Comparison of ENCODE assay signal across 19 mouse cellular contexts in genomic region chr9:55117293-55118055, GRCm38 (mm10). TPM values are rescaled to one million over a fixed set of nuclear protein-coding genes. Genes with fewer than 3 reads are reported as not detected.
DNase-seq lines count a peak whose midpoint lies in the region; ATAC-seq lines count a peak whose summit lies in the region.
"Had no signal": no experiment of that assay in that cellular context is flagged by ENCODE, and none has a peak within 500 bp of the region (broad histone marks: within the 10 kb centered on the region; RNA-seq: fewer than 3 reads in every experiment).

No protein-coding gene starts in this region.

- peak; percentile 96 for ATAC-seq in megakaryocyte, adult 5-6 weeks (ENCODE audit: poor library complexity, severe bottlenecking)
- ATAC-seq in kidney, embryonic 14.5 days (ENCODE audit: low FRiP score, low TSS enrichment): no peak
- ATAC-seq in midbrain, embryonic 15.5 days (replicated peaks): no peak
- ATAC-seq: midbrain, embryonic 16.5 days had no signal

- H3K4me2 ChIP-seq in kidney, embryonic 14.5 days (replicated peaks; ENCODE audit: low read depth, low read length): no peak overlapping the region
- no peak overlapping the region for H3K4me2 ChIP-seq in midbrain, embryonic 15.5 days
- H3K4me2 ChIP-seq: heart, embryonic 11.5 days; liver, embryonic 11.5 days; neural tube, embryonic 15.5 days had no signal

- H3K27ac ChIP-seq in kidney, embryonic 14.5 days (ENCODE audit: low read depth, low read length): no peak overlapping the region
- no peak overlapping the region for H3K27ac ChIP-seq in midbrain, embryonic 15.5 days
- H3K27ac ChIP-seq: gastrocnemius, adult 2 months; layer of hippocampus, adult 2 months; neural tube, embryonic 15.5 days had no signal

- H3K4me3 ChIP-seq in kidney, embryonic 14.5 days (ENCODE audit: low read length): no peak overlapping the region
- H3K4me3 ChIP-seq in midbrain, embryonic 15.5 days: no peak overlapping the region
- H3K4me3 ChIP-seq: gastrocnemius, adult 2 months; layer of hippocampus, adult 2 months; neural tube, embryonic 15.5 days had no signal

- 93% methylated on average over 5 of the region's 5 CpGs for WGBS in kidney, embryonic 14.5 days
- WGBS in midbrain, embryonic 15.5 days: 84% methylated on average over 5 of the region's 5 CpGs

- no peaks in the 10 kb centered on the region for H3K4me1 ChIP-seq in kidney, embryonic 14.5 days (ENCODE audit: control insufficient read depth, insufficient read depth, low read length)
- no peaks in the 10 kb centered on the region for H3K4me1 ChIP-seq in midbrain, embryonic 15.5 days
- H3K4me1 ChIP-seq: neural tube, embryonic 15.5 days had no signal

- H3K9me3 ChIP-seq in kidney, embryonic 14.5 days (ENCODE audit: control insufficient read depth, low read length): no peaks in the 10 kb centered on the region
- no peaks in the 10 kb centered on the region for H3K9me3 ChIP-seq in midbrain, embryonic 15.5 days
- H3K9me3 ChIP-seq: neural tube, embryonic 15.5 days had no signal

- H3K36me3 ChIP-seq in kidney, embryonic 14.5 days (ENCODE audit: control insufficient read depth, insufficient read depth, low read length): no peaks in the 10 kb centered on the region
- no peaks in the 10 kb centered on the region for H3K36me3 ChIP-seq in midbrain, embryonic 15.5 days (replicated peaks)
- H3K36me3 ChIP-seq: neural tube, embryonic 15.5 days had no signal

- no peaks in the 10 kb centered on the region for H3K27me3 ChIP-seq in kidney, embryonic 14.5 days (ENCODE audit: control insufficient read depth, insufficient read depth, low read length)
- H3K27me3 ChIP-seq in midbrain, embryonic 15.5 days (replicated peaks): no peaks in the 10 kb centered on the region
- H3K27me3 ChIP-seq: neural tube, embryonic 15.5 days had no signal

- DNase-seq in adrenal gland, postnatal 10 days: peak; percentile 14
- no peak for DNase-seq in adrenal gland, adult 18-20 months (ENCODE audit: low spot score in 2 of 2)
- peak; percentile 11 for DNase-seq in layer of hippocampus, adult 11-12 months (ENCODE audit: low spot score)
- no peak for DNase-seq in layer of hippocampus, postnatal 10 days (ENCODE audit: low spot score in 2 of 2)
- DNase-seq in R1 (ENCODE audit: low read depth, low spot score): peak; percentile 65
- DNase-seq: cerebellum, postnatal 25 days; gastrocnemius, adult 2 months; heart, postnatal 10 days; kidney, adult 18-20 months; kidney, postnatal 10 days; thymus, postnatal 25 days had no signal

- no peak overlapping the region for H3K9ac ChIP-seq in kidney, embryonic 14.5 days (ENCODE audit: low read depth, low read length)
- no peak overlapping the region for H3K9ac ChIP-seq in midbrain, embryonic 15.5 days
- H3K9ac ChIP-seq: neural tube, embryonic 15.5 days had no signal

RNA-seq across cellular contexts. Expression of gene Ube2q2, which starts 31.2 kb away (rescaled TPM):
- total RNA-seq in adrenal gland, postnatal 10 days (2021): 10 to 100 TPM; 39.2 to 39.6 TPM
- 10 to 100 TPM; 49.9 to 62.1 TPM for total RNA-seq in adrenal gland, adult 18-20 months (2021)
- 10 to 100 TPM; 42.1 to 52.3 TPM for total RNA-seq in layer of hippocampus, postnatal 10 days (2021)
- total RNA-seq in megakaryocyte, adult 5-6 weeks (2015): 31.9 and 33.6 TPM in 2 replicates
- 35.5 and 43.4 TPM in 2 replicates for total RNA-seq in megakaryocyte, adult 5-6 weeks (2017)
- 37.6 and 40.8 TPM in 2 replicates for polyA plus RNA-seq in kidney, embryonic 14.5 days (2014; fragmentation: Nextera tagmentation; extraction: Ambion mirVana)
- 39.3 and 40.3 TPM in 2 replicates for polyA plus RNA-seq in midbrain, embryonic 15.5 days (2015; fragmentation: Nextera tagmentation; extraction: Ambion mirVana)

Comparison
In these comparisons a context has a peak if more than half of its experiments do, and no peak if none do; other contexts are left out.
1. DNase-seq: peak in adrenal gland, postnatal 10 days (single experiment), layer of hippocampus, adult 11-12 months (single experiment) and R1 (single experiment); none in adrenal gland, adult 18-20 months (0 of 2) and layer of hippocampus, postnatal 10 days (0 of 2).